Mouse (Mus musculus) liver, embryonic 14.5 days (tissue): ENCODE data around the gene Pecr.

Experiments
- CTCF ChIP-seq: IDR thresholded peaks from 2 replicates; pipeline ENCODE4 v1.5.1; 2016; ENCODE audit warnings: antibody characterized with exemption, low read depth, control low read depth
- EP300 ChIP-seq: IDR thresholded peaks from 2 replicates; pipeline ENCODE4 v1.6.1; 2016; ENCODE audit warnings: antibody characterized with exemption, low read depth

DNA sequence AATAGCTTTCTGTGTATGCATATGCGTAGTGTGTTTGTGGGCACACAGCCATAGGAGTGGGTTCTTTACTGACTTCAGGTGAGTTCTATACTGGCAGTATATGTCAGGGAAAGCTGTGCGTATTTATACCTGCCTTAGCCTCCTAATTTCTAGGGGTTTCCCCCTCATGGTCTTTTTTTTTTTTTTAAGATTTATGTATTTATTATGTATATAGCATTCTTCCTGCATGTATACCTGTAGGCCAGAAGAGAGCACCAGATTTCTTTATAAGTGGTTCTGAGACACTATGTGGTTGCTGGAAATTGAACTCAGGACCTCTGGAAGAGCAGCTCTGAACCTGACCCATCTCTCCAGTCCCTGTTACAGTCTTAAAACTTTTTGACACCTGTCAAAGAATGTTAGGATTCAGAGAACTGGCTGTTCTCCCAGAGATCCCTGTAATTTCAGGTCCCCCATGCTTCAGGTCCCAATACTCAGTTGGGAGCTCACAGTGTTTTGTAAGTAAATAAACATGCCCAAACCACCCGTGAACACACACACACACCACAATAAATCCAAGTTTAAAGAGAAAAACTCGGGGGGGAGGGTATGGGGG lies 57.1 kb downstream of the Pecr start:
- TF ChIP-seq CTCF (no peak), EP300 (no peak)
